Comparison of ENCODE assay signal across 8 mouse cellular contexts in genomic region chr2:121571780-121572179, GRCm38 (mm10).
A peak's percentile ranks its signal among the peaks of the same experiment; 100 is the strongest.
DNase-seq lines count a peak whose midpoint lies in the region; ATAC-seq and TF ChIP-seq lines count a peak whose summit lies in the region.

No protein-coding gene starts in this region.

- H3K4me3 ChIP-seq in hindbrain, embryonic 12.5 days, result no peak overlapping the region
- H3K4me3 ChIP-seq in lung, postnatal 0 days (ENCODE audit: low read depth, low read length), result no peak overlapping the region

- POLR2A ChIA-PET in Patski (lab: Charles Lee), result no interaction called here

- H3K4me1 ChIP-seq in hindbrain, embryonic 12.5 days, result peaks cover 7% of the 10 kb centered on the region; the same call in 1 of the 2 replicates
- peaks cover 3% of the 10 kb centered on the region; the same call in 1 of the 2 replicates for H3K4me1 ChIP-seq in lung, postnatal 0 days (ENCODE audit: insufficient read depth, low read depth, low read length)

- 18% methylated on average over 7 of the region's 7 CpGs for WGBS in hindbrain, embryonic 12.5 days
- whole genome bisulfite sequencing in lung, postnatal 0 days, result 9% methylated on average over 7 of the region's 7 CpGs

- peaks cover 15% of the 10 kb centered on the region for H3K36me3 ChIP-seq in hindbrain, embryonic 12.5 days
- H3K36me3 ChIP-seq in lung, postnatal 0 days (ENCODE audit: insufficient read depth, low read length), result no peaks in the 10 kb centered on the region

- in situ Hi-C loops in Patski (cut with MboI; ENCODE audit: low pct_unique_long_range_greater_than_20kb), result loop anchor here (5.0 kb wide), 2 partner anchors 126 to 261 kb away; no protein-coding TSS in a partner anchor

- DNase-seq in Patski (ENCODE audit: low read depth, low spot score), result peak; percentile 30
- peak; percentile 92 for DNase-seq in cerebellum, adult 9-10 months
- peak; percentile 85 for DNase-seq in layer of hippocampus, adult 9-11 months
- DNase-seq in lung, postnatal 0 days (ENCODE audit: low spot score), result peak; percentile 88
- DNase-seq in retina, adult 2 months (ENCODE audit: low read depth, low spot score), result peak; percentile 79
- peak; percentile 83 for DNase-seq in thymus, postnatal 14 days

- H3K9ac ChIP-seq in hindbrain, embryonic 12.5 days, result no peak overlapping the region
- no peak overlapping the region for H3K9ac ChIP-seq in lung, postnatal 0 days (replicated peaks; ENCODE audit: low read depth)

- TF ChIP-seq CTCF in Patski (IDR thresholded peaks at IDR 0.05), result peak; percentile 96
- TF ChIP-seq CTCF in lung, postnatal 0 days (IDR thresholded peaks at IDR 0.05), result peak; percentile 97

- ATAC-seq in Patski, result peak; percentile 55
- peak; percentile 76 for ATAC-seq in frontal cortex, adult (ENCODE audit: low TSS enrichment)
- peak; percentile 86 for ATAC-seq in hindbrain, embryonic 12.5 days (ENCODE audit: low FRiP score)
- peak; percentile 76 for ATAC-seq in lung, postnatal 0 days

- H3K4me2 ChIP-seq in hindbrain, embryonic 12.5 days (replicated peaks), result no peak overlapping the region
- no peak overlapping the region for H3K4me2 ChIP-seq in lung, postnatal 0 days (replicated peaks; ENCODE audit: low read depth, low read length)

- TF ChIP-seq EP300 in lung, postnatal 0 days (IDR thresholded peaks at IDR 0.05), result no peak

- no peak overlapping the region for H3K27ac ChIP-seq in hindbrain, embryonic 12.5 days
- no peak overlapping the region for H3K27ac ChIP-seq in lung, postnatal 0 days (ENCODE audit: low read length)

- no peaks in the 10 kb centered on the region for H3K9me3 ChIP-seq in hindbrain, embryonic 12.5 days (replicated peaks)
- H3K9me3 ChIP-seq in lung, postnatal 0 days (ENCODE audit: low read length), result no peaks in the 10 kb centered on the region

- H3K27me3 ChIP-seq in Patski, result no peaks in the 10 kb centered on the region
- H3K27me3 ChIP-seq in hindbrain, embryonic 12.5 days, result no peaks in the 10 kb centered on the region
- H3K27me3 ChIP-seq in lung, postnatal 0 days (replicated peaks; ENCODE audit: insufficient read depth, low read length), result no peaks in the 10 kb centered on the region

- CTCF ChIA-PET in Patski (lab: Charles Lee), result interaction anchor here (0.8 to 1.5 kb wide), 4 partner anchors 17 to 129 kb away, joined by 3 to 9 read pairs (median 4); no protein-coding TSS in a partner anchor

Comparison
In these comparisons a context has a peak if more than half of its experiments do, and no peak if none do; other contexts are left out.
1. DNase-seq: peak in every context shown above with its lines; median percentile 92 in cerebellum, adult 9-10 months; 88 in lung, postnatal 0 days; 85 in layer of hippocampus, adult 9-11 months; 83 in thymus, postnatal 14 days; 79 in retina, adult 2 months; 30 in Patski.